Mouse (Mus musculus) forebrain, embryonic 16.5 days (tissue): ENCODE data around the gene Rora. TPM values are rescaled to one million over a fixed set of nuclear protein-coding genes. Genes with fewer than 3 reads are reported as not detected.
A peak's percentile ranks its signal among the peaks of the same experiment; 100 is the strongest.

Experiments used
- ATAC-seq: fragments of 200-750 bp; cut with Nextera tagmentation; 2 replicates; pipeline ENCODE4 v1.8.0; 2017; ENCODE audit warnings: mild to moderate bottlenecking, moderate library complexity
- H3K27ac ChIP-seq: fragments of 300-500 bp; sonication (generic); 2 replicates; pipeline ENCODE4 v1.5.1; 2014; ENCODE audit warnings: low read length, control low read depth
- H3K27me3 ChIP-seq: fragments of 300-500 bp; sonication (generic); replicated peaks from 2 replicates; pipeline ENCODE4 v1.6.1; 2014; ENCODE audit warnings: low read length; ENCODE audit not compliant: control insufficient read depth, insufficient read depth
- H3K36me3 ChIP-seq: fragments of 300-500 bp; sonication (generic); 2 replicates; pipeline ENCODE4 v1.6.1; 2014; ENCODE audit not compliant: control insufficient read depth, insufficient read depth
- H3K4me1 ChIP-seq: fragments of 300-500 bp; sonication (generic); replicated peaks from 2 replicates; pipeline ENCODE4 v1.6.1; 2014; ENCODE audit warnings: low read length; ENCODE audit not compliant: control insufficient read depth, insufficient read depth
- H3K4me2 ChIP-seq: fragments of 300-500 bp; sonication (generic); 2 replicates; pipeline ENCODE4 v1.6.1; 2014; ENCODE audit warnings: mild to moderate bottlenecking, low read length, control low read depth
- H3K4me3 ChIP-seq: fragments of 300-500 bp; sonication (generic); replicated peaks from 2 replicates; pipeline ENCODE4 v1.5.1; 2014; ENCODE audit warnings: mild to moderate bottlenecking, low read length, control low read depth
- H3K9ac ChIP-seq: fragments of 300-500 bp; sonication (generic); replicated peaks from 2 replicates; pipeline ENCODE4 v1.6.1; 2014; ENCODE audit warnings: low read depth, low read length, control low read depth
- H3K9me3 ChIP-seq: fragments of 300-500 bp; sonication (generic); 2 replicates; pipeline ENCODE4 v1.6.1; 2016; ENCODE audit warnings: low read length; ENCODE audit not compliant: control insufficient read depth
- WGBS: fragments of 180-500 bp; shearing (Covaris S2); extraction: QIAGEN DNeasy Blood & Tissue Kit; methylation state at CpG from one replicate; pipeline ENCODE4 v1.1.7; 2014; 5-methylcytosine and 5-hydroxymethylcytosine counted together
- polyA plus RNA-seq: library from polyadenylated mRNA; unstranded; fragments of >200 nt; fragmentation: Nextera tagmentation; extraction: Ambion mirVana; gene quantifications from 2 replicates; pipeline ENCODE4 v1.2.1, GENCODE M21; 2015

Gene Rora
- polyA plus RNA-seq, 1 experiment from 2014 or later = 7.9 TPM

DNA sequence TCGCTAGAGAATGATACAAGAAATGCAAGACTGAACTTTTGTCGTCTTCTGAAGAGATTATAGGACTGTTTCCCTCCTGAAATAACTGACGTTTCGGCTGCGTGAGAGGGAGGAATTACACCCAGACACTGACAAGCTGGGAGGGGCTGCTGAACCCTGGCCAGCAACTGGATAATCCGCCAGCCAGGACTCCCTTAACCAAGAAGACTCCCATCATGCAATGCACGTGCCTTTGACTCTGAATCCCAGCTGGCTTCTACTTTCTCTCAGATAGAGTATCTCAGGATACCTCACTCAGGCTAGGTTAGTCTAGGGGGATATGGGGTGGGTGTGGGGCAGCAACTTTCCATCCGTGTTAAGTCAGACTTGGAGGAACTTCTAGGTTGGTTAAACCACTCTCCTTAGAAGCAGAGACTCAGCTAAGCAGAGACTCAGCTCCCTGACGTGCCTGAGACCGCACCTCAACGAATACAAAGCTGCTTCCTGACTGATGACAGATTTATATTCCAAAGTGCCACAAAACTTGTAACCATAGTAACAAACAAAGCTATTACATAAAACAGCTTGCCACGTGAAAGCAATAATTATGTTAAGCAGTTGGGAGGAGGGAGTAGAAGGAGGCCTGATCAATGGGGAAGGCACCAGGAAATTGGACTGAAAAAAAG lies 302.8 kb downstream of the Rora start:
- no peaks in the 10 kb centered on the region for H3K36me3 ChIP-seq
- ATAC-seq = peak; percentile 55
- no peaks in the 10 kb centered on the region for H3K27me3 ChIP-seq
- H3K27ac ChIP-seq = no peak overlapping the region
- peaks cover 4% of the 10 kb centered on the region for H3K4me1 ChIP-seq
- no peaks in the 10 kb centered on the region for H3K9me3 ChIP-seq
- WGBS = 41% methylated on average over 12 of the region's 12 CpGs
- no peak overlapping the region for H3K4me3 ChIP-seq
- no peak overlapping the region for H3K9ac ChIP-seq
- no peak overlapping the region for H3K4me2 ChIP-seq

GRCm38 (mm10) chr9:68956938-68957573 lies 303.5 kb downstream of the Rora start:
- no peaks in the 10 kb centered on the region for H3K9me3 ChIP-seq
- no peak overlapping the region for H3K9ac ChIP-seq
- no peaks in the 10 kb centered on the region for H3K27me3 ChIP-seq
- H3K27ac ChIP-seq = no peak overlapping the region
- peaks cover 4% of the 10 kb centered on the region for H3K4me1 ChIP-seq
- H3K4me3 ChIP-seq = no peak overlapping the region
- 58% methylated on average over 5 of the region's 5 CpGs for WGBS
- H3K4me2 ChIP-seq = no peak overlapping the region
- ATAC-seq = no peak
- H3K36me3 ChIP-seq = no peaks in the 10 kb centered on the region

GRCm38 (mm10) chr9:68957793-68958192 lies 304.2 kb downstream of the Rora start:
- Histone ChIP-seq H3K4me3 (no peak overlapping the region), H3K9ac (no peak overlapping the region), H3K27ac (no peak overlapping the region), H3K27me3 (no peaks in the 10 kb centered on the region), H3K36me3 (no peaks in the 10 kb centered on the region), H3K9me3 (no peaks in the 10 kb centered on the region), H3K4me2 (no peak overlapping the region), H3K4me1 (peaks cover 4% of the 10 kb centered on the region)
- no peak for ATAC-seq
- WGBS = 84% methylated on average over 3 of the region's 3 CpGs

DNA sequence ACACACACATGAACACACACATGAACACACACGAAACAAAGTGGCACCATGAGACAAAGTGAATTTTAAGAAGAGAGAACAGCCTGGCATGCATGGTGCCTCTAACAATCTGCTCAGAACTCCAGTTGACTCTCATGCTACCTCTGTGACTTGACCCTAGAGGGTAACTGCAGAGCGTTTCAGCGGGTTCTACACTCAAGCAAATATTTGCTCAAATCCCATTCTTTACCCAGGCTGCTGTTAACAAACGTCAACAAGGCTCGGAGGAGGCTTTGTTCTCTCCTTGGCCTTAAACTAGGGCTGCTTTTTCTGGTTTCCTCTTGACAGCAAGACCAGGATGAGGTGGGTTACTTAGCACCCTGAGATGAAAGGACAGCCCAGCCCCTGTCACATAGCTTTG lies 305.3 kb downstream of the Rora start:
- no peaks in the 10 kb centered on the region for H3K27me3 ChIP-seq
- no peaks in the 10 kb centered on the region for H3K36me3 ChIP-seq
- H3K9me3 ChIP-seq = no peaks in the 10 kb centered on the region
- H3K4me3 ChIP-seq = no peak overlapping the region
- no peak overlapping the region for H3K9ac ChIP-seq
- WGBS = 71% methylated on average over 5 of the region's 5 CpGs
- H3K4me2 ChIP-seq = no peak overlapping the region
- peaks cover 4% of the 10 kb centered on the region for H3K4me1 ChIP-seq
- ATAC-seq = no peak
- H3K27ac ChIP-seq = no peak overlapping the region

- H3K9me3 ChIP-seq = no peaks in the 10 kb centered on the region
- H3K36me3 ChIP-seq = no peaks in the 10 kb centered on the region
- ATAC-seq = no peak
- H3K4me1 ChIP-seq = no peaks in the 10 kb centered on the region
- 76% methylated on average over 5 of the region's 5 CpGs for WGBS
- no peak overlapping the region for H3K27ac ChIP-seq
- no peak overlapping the region for H3K9ac ChIP-seq
- H3K27me3 ChIP-seq = no peaks in the 10 kb centered on the region; the same call in 1 of the 2 replicates
- no peak overlapping the region for H3K4me2 ChIP-seq
- H3K4me3 ChIP-seq = no peak overlapping the region
Measured at GRCm38 (mm10) chr9:68963898-68964297, 310.3 kb downstream of the Rora start.

GRCm38 (mm10) chr9:68966540-68966939 lies 313.0 kb downstream of the Rora start:
- no peak for ATAC-seq
- H3K4me2 ChIP-seq = no peak overlapping the region

DNA sequence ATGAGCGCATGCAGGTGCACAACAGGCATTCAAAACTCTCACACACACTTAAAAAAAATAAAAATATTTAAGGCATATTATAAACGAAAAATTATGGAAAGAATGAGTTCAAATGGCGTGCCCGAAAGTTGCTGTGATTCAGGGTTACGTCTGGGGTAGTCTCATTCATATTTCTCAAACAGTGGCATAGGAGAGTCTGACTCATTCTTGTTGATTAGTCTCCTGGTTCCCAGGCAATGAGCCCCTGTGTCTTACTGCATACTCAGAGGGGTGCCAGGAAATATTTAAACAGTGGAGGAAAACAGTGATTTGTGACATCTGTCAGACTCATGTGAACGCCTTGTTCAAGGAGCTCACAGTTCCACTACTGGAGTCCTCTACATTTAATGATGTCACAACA lies 316.5 kb downstream of the Rora start:
- H3K4me2 ChIP-seq = no peak overlapping the region
- H3K27me3 ChIP-seq = no peaks in the 10 kb centered on the region; the same call in 1 of the 2 replicates
- H3K9me3 ChIP-seq = no peaks in the 10 kb centered on the region
- H3K27ac ChIP-seq = no peak overlapping the region
- H3K9ac ChIP-seq = no peak overlapping the region
- ATAC-seq = no peak
- H3K4me1 ChIP-seq = no peaks in the 10 kb centered on the region
- 84% methylated on average over 6 of the region's 6 CpGs for WGBS
- H3K4me3 ChIP-seq = no peak overlapping the region
- H3K36me3 ChIP-seq = no peaks in the 10 kb centered on the region

More at GRCm38 (mm10) chr9:68966540-68966939, 313.0 kb downstream of the Rora start:
- H3K4me1 ChIP-seq = no peaks in the 10 kb centered on the region
- H3K9ac ChIP-seq = no peak overlapping the region
- H3K27ac ChIP-seq = no peak overlapping the region
- H3K4me3 ChIP-seq = no peak overlapping the region
- no peaks in the 10 kb centered on the region for H3K36me3 ChIP-seq
- H3K9me3 ChIP-seq = no peaks in the 10 kb centered on the region
- H3K27me3 ChIP-seq = no peaks in the 10 kb centered on the region; the same call in 1 of the 2 replicates
- 32% methylated on average over 13 of the region's 13 CpGs for WGBS

GRCm38 (mm10) chr9:68972277-68972676 lies 318.7 kb downstream of the Rora start:
- WGBS = 91% methylated on average over 7 of the region's 7 CpGs
- ATAC-seq = no peak
- Histone ChIP-seq H3K4me2 (no peak overlapping the region), H3K27ac (no peak overlapping the region), H3K27me3 (no peaks in the 10 kb centered on the region; the same call in 1 of the 2 replicates), H3K4me3 (no peak overlapping the region), H3K4me1 (0 out of 2 replicates have a peak, but pooled peaks cover 1% of the 10 kb centered on the region), H3K36me3 (no peaks in the 10 kb centered on the region), H3K9ac (no peak overlapping the region), H3K9me3 (no peaks in the 10 kb centered on the region)

- ATAC-seq = no peak
- Histone ChIP-seq H3K27me3 (no peaks in the 10 kb centered on the region), H3K4me1 (0 out of 2 replicates have a peak, but pooled peaks cover 3% of the 10 kb centered on the region), H3K9ac (no peak overlapping the region), H3K9me3 (no peaks in the 10 kb centered on the region), H3K27ac (no peak overlapping the region), H3K4me3 (no peak overlapping the region), H3K4me2 (no peak overlapping the region), H3K36me3 (no peaks in the 10 kb centered on the region)
- WGBS = 94% methylated on average over 2 of the region's 2 CpGs
Measured at GRCm38 (mm10) chr9:68974517-68974916, 320.9 kb downstream of the Rora start.
